Mouse (Mus musculus): ENCODE data around the gene Ifi27. TPM values are rescaled to one million over a fixed set of nuclear protein-coding genes. Genes with fewer than 3 reads are reported as not detected.
A peak's percentile ranks its signal among the peaks of the same experiment; 100 is the strongest.
"Not testable (repeated sequence)": the region's sequence is repeated elsewhere in the genome, so short reads cannot be mapped to it uniquely, and the experiment has no call there.

Ifi27 gene
- total RNA-seq, 2 experiments from 2014 or later, result 97.3 to 106 TPM

- TF ChIP-seq CTCF (conservative IDR thresholded peaks at IDR 0.05), result no peak
- Histone ChIP-seq H3K27ac (no peak overlapping the region), H3K4me3 (no peak overlapping the region)
- no peak for DNase-seq (ENCODE audit: low spot score in 2 of 2)
Measured at GRCm38 (mm10) chr12:103476779-103477389, 42.9 kb downstream of the Ifi27 start.

DNA sequence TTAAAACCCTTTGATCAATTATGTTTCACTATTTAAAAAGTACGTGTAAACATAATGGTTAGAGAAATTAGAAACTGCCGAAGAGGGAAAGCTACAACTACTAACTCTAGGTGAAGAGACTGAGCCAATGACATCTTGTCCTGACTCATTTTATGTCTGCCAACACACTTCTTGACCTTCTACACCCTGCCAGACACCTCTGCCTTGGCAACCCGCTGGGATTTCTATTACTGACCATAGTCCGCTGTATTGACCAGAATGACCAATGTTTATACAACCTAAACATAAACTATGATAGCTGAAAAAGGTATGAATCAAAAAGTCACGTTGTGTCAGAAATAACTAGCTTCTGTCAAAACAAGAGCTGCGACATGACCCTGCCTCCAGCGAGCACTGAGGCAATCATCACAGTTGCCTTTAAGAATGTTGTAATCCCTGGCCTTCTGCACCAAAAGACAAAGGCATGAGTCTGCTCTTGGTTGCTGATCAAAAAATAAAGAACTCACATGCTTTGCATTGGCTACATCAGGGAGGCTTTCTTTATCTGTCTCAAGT is 43.5 kb downstream of the Ifi27 start:
- no peak for TF ChIP-seq CTCF (conservative IDR thresholded peaks at IDR 0.05)
- H3K27ac ChIP-seq, result peak overlapping the region; percentile 2; the same call in 1 of the 2 replicates
- no peak overlapping the region for H3K4me3 ChIP-seq
- no peak for DNase-seq (ENCODE audit: low spot score in 2 of 2)

- DNase-seq (ENCODE audit: low spot score in 2 of 2), result no peak
- Histone ChIP-seq H3K27ac (no peak overlapping the region), H3K4me3 (no peak overlapping the region)
- TF ChIP-seq CTCF (conservative IDR thresholded peaks at IDR 0.05), result no peak
Measured at GRCm38 (mm10) chr12:103481671-103482070, 47.7 kb downstream of the Ifi27 start.

- Histone ChIP-seq H3K27ac (no peak overlapping the region), H3K4me3 (no peak overlapping the region)
- no peak for DNase-seq (ENCODE audit: low spot score in 2 of 2)
- no peak for TF ChIP-seq CTCF (conservative IDR thresholded peaks at IDR 0.05)
Measured at GRCm38 (mm10) chr12:103482781-103483180, 48.8 kb downstream of the Ifi27 start.

DNA sequence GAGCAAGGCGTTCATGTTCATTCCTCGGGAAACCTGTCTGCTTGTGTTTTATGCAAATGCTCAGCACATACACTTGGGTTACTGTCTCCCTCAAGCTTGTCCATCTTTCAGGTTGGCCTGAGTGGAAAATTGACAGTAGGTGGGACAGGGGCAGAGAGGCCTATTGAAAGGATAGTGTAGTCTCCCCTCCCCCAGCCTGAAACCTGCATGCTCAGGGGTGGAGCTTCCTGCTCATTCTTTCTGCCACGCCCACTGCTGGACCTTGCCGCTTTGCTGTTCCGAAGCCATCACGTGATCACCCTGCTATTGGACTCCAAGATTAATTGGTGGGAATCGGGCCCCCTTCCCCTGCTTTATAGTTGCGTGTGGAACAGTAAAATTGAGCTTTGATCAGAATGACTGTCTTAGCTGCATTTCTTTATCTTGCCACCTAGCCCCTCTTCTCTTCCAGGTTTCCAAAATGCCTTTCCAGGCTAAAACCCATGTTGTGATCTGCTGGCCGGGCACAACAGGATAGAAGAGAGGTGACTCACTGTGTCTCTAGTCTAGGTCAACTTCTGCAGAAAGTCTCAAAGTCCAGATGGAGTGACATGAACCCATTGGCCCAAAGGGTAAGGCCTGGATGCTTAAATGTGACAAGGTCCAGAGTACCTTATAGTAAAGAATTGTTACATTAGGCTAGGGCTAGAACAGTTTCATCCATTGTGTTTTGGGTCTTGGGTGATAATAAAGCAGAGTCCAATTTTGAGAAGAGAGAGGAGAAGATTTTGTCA is 50.4 kb downstream of the Ifi27 start:
- DNase-seq (ENCODE audit: low spot score in 2 of 2); H3K4me3 ChIP-seq; H3K27ac ChIP-seq: not testable (repeated sequence)

GRCm38 (mm10) chr12:103486726-103487125 is 52.7 kb downstream of the Ifi27 start:
- no peak overlapping the region for H3K27ac ChIP-seq
- no peak overlapping the region for H3K4me3 ChIP-seq
- TF ChIP-seq CTCF (conservative IDR thresholded peaks at IDR 0.05), result no peak
- no peak for DNase-seq (ENCODE audit: low spot score in 2 of 2)

- DNase-seq (ENCODE audit: low spot score in 2 of 2), result no peak
- no peak overlapping the region for H3K4me3 ChIP-seq
- no peak for TF ChIP-seq CTCF (conservative IDR thresholded peaks at IDR 0.05)
- H3K27ac ChIP-seq, result no peak overlapping the region
Measured at GRCm38 (mm10) chr12:103487276-103487675, 53.3 kb downstream of the Ifi27 start.

DNA sequence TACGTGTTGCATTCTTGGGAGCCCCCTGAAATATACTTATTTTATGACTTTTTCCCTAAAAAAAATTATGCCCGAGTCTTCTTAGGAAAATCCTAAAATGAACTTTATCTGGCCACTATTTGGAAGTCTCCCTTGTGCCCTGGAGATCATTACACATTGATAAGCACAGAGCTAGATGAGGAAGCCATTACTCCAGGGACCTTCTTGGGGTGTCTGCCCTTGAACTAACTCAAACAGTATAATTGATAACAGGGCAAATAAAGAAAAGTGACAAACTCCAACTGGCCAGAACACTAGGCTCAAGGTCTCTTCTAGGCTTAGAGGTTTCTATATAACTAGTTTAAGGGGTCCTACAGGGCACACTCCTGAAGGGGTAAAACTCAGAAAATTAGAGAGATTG is 53.7 kb downstream of the Ifi27 start:
- Histone ChIP-seq H3K27ac (no peak overlapping the region), H3K4me3 (no peak overlapping the region)
- no peak for DNase-seq (ENCODE audit: low spot score in 2 of 2)
- no peak for TF ChIP-seq CTCF (conservative IDR thresholded peaks at IDR 0.05)

Other genes starting within 250 kb of the Ifi27 start
- 1 to 10 TPM; 3.6 to 3.7 TPM for gene Prima1, start 192.1 kb upstream of the Ifi27 start, total RNA-seq (2021)
- gene Fam181a, start 123.2 kb upstream of the Ifi27 start, total RNA-seq (2021), result 1 to 10 TPM; 1.5 to 2.3 TPM
- 1 to 10 TPM; 2.0 to 2.3 TPM for gene Asb2, start 78.2 kb upstream of the Ifi27 start, total RNA-seq (2021)
- 10 to 100 TPM; 45.2 to 48.6 TPM for gene Otub2, start 45.5 kb upstream of the Ifi27 start, total RNA-seq (2021)
- 1 to 10 TPM; 3.5 to 4.0 TPM for gene 9330161L09Rik, start 26.4 kb upstream of the Ifi27 start, total RNA-seq (2021)
- gene Ddx24, start 8.4 kb upstream of the Ifi27 start, total RNA-seq (2021), result 100 to 1,000 TPM; 235 to 239 TPM
- under 1 TPM; 0.91 to 0.92 TPM for gene Ifi27l2a, start 9.5 kb downstream of the Ifi27 start, total RNA-seq (2021)
- gene Ifi27l2b, start 23.0 kb downstream of the Ifi27 start, total RNA-seq (2021), result not detected
- gene Ppp4r4, start 98.1 kb downstream of the Ifi27 start, total RNA-seq (2021), result 10 to 100 TPM; 47.8 to 50.5 TPM
- under 1 TPM in 1 of 2 experiments, not detected in 1; 0.10 TPM for gene Serpina10, start 197.2 kb downstream of the Ifi27 start, total RNA-seq (2021)
- not detected for gene Serpina6, start 223.0 kb downstream of the Ifi27 start, total RNA-seq (2021)
- gene Serpina16, start 241.9 kb downstream of the Ifi27 start, total RNA-seq (2021), result not detected